Mouse (Mus musculus) heart, postnatal 0 days (tissue): ENCODE measurements around the gene Ptprf. TPM values are rescaled to one million over a fixed set of nuclear protein-coding genes. Genes with fewer than 3 reads are reported as not detected.

Experiments used
- ATAC-seq: fragments of 200-750 bp; cut with Nextera tagmentation; 2 replicates; pipeline ENCODE4 v1.8.0; 2017; ENCODE audit warnings: low read depth, moderate number of reproducible peaks, moderate library complexity; ENCODE audit not compliant: insufficient read depth
- DNase-seq: peaks from one replicate; pipeline ENCODE4 v3.0.0-alpha.2; 2016; ENCODE audit warnings: low spot score
- H3K27ac ChIP-seq: fragments of 300-500 bp; sonication (generic); 2 replicates; pipeline ENCODE4 v1.5.1; 2014; ENCODE audit warnings: low read depth, mild to moderate bottlenecking
- H3K27me3 ChIP-seq: fragments of 300-500 bp; sonication (generic); 2 replicates; pipeline ENCODE4 v1.6.1; 2014; ENCODE audit warnings: low read length, mixed read lengths; ENCODE audit not compliant: control insufficient read depth, insufficient read depth
- H3K36me3 ChIP-seq: fragments of 300-500 bp; sonication (generic); replicated peaks from 2 replicates; pipeline ENCODE4 v1.6.1; 2014; ENCODE audit warnings: low read length, mixed read lengths; ENCODE audit not compliant: control insufficient read depth, insufficient read depth
- H3K4me1 ChIP-seq: fragments of 300-500 bp; sonication (generic); 2 replicates; pipeline ENCODE4 v1.6.1; 2014; ENCODE audit warnings: antibody characterized with exemption; ENCODE audit not compliant: control insufficient read depth, insufficient read depth
- H3K4me2 ChIP-seq: fragments of 300-500 bp; sonication (generic); 2 replicates; pipeline ENCODE4 v1.6.1; 2014; ENCODE audit warnings: low read depth, mild to moderate bottlenecking, low read length, moderate library complexity
- H3K4me3 ChIP-seq: fragments of 300-500 bp; sonication (generic); 2 replicates; pipeline ENCODE4 v1.5.1; 2014; ENCODE audit warnings: low read depth, low read length
- H3K9ac ChIP-seq: fragments of 300-500 bp; sonication (generic); replicated peaks from 2 replicates; pipeline ENCODE4 v1.6.1; 2014; ENCODE audit warnings: low read depth, low read length, mixed read lengths
- H3K9me3 ChIP-seq: fragments of 300-500 bp; sonication (generic); replicated peaks from 2 replicates; pipeline ENCODE4 v1.6.1; 2016; ENCODE audit warnings: low read length; ENCODE audit not compliant: control insufficient read depth
- CTCF ChIP-seq: IDR thresholded peaks from 2 replicates; pipeline ENCODE4 v1.5.1; 2016; ENCODE audit warnings: antibody characterized with exemption, control low read depth, low read depth
- EP300 ChIP-seq: IDR thresholded peaks from 2 replicates; pipeline ENCODE4 v1.6.1; 2016; ENCODE audit warnings: antibody characterized with exemption, low read depth
- WGBS: fragments of 180-500 bp; shearing (Covaris S2); extraction: QIAGEN DNeasy Blood & Tissue Kit; methylation state at CpG from one replicate; pipeline ENCODE4 v1.1.7; 2014; 5-methylcytosine and 5-hydroxymethylcytosine counted together
- polyA plus RNA-seq: library from polyadenylated mRNA; unstranded; fragments of >200 nt; fragmentation: Nextera tagmentation; extraction: Ambion mirVana; gene quantifications from 2 replicates; pipeline ENCODE4 v1.2.1, GENCODE M21; 2015
- total RNA-seq: library from RNA; depleted of rRNA; stranded (reverse); fragments of >200 nt; gene quantifications from 2 replicates; pipeline ENCODE4 v1.2.3, GENCODE M21; 2014; ENCODE audit warnings: low replicate concordance

Gene Ptprf
- total and polyA plus RNA-seq, 2 experiments from 2014 or later, result 5.9 to 33.7 TPM

GRCm38 (mm10) chr4:118272258-118272657 lies 18.9 kb downstream of the Ptprf start:
- Histone ChIP-seq H3K9ac (no peak overlapping the region), H3K27me3 (no peaks in the 10 kb centered on the region), H3K4me3 (no peak overlapping the region), H3K36me3 (peaks cover 9% of the 10 kb centered on the region; the same call in 1 of the 2 replicates), H3K4me2 (no peak overlapping the region), H3K27ac (no peak overlapping the region), H3K9me3 (no peaks in the 10 kb centered on the region), H3K4me1 (peaks cover 46% of the 10 kb centered on the region)
- no peak for DNase-seq
- 64% methylated on average over 5 of the region's 5 CpGs for WGBS
- no peak for ATAC-seq
- no peak for TF ChIP-seq CTCF
- TF ChIP-seq EP300, result no peak

GRCm38 (mm10) chr4:118271556-118272074 lies 19.6 kb downstream of the Ptprf start:
- H3K27me3 ChIP-seq, result no peaks in the 10 kb centered on the region
- 86% methylated on average over 9 of the region's 9 CpGs for WGBS
- no peak overlapping the region for H3K9ac ChIP-seq
- H3K4me2 ChIP-seq, result no peak overlapping the region
- H3K36me3 ChIP-seq, result peaks cover 9% of the 10 kb centered on the region; the same call in 1 of the 2 replicates
- no peak overlapping the region for H3K4me3 ChIP-seq
- H3K9me3 ChIP-seq, result no peaks in the 10 kb centered on the region
- peaks cover 42% of the 10 kb centered on the region for H3K4me1 ChIP-seq
- no peak for ATAC-seq
- no peak overlapping the region for H3K27ac ChIP-seq
- TF ChIP-seq CTCF (no peak), EP300 (no peak)
- DNase-seq, result no peak

- H3K9me3 ChIP-seq, result no peaks in the 10 kb centered on the region
- no peaks in the 10 kb centered on the region for H3K27me3 ChIP-seq
- peaks cover 42% of the 10 kb centered on the region for H3K4me1 ChIP-seq
- peak overlapping the region; percentile 65 for H3K27ac ChIP-seq
- no peak for DNase-seq
- no peak overlapping the region for H3K9ac ChIP-seq
- no peak for TF ChIP-seq EP300
- peak; percentile 18; the same call in 1 of the 2 replicates for TF ChIP-seq CTCF
- 87% methylated on average over 3 of the region's 3 CpGs for whole genome bisulfite sequencing
- ATAC-seq, result no peak
- no peak overlapping the region for H3K4me2 ChIP-seq
- no peak overlapping the region for H3K4me3 ChIP-seq
- H3K36me3 ChIP-seq, result peaks cover 9% of the 10 kb centered on the region; the same call in 1 of the 2 replicates
These were observed 20.5 kb downstream of the Ptprf start for GRCm38 (mm10) chr4:118270706-118271105.

GRCm38 (mm10) chr4:118269999-118270398 lies 21.2 kb downstream of the Ptprf start:
- Histone ChIP-seq H3K36me3 (0 out of 2 replicates have a peak, but pooled peaks cover 9% of the 10 kb centered on the region), H3K4me1 (peaks cover 48% of the 10 kb centered on the region), H3K9ac (no peak overlapping the region), H3K4me3 (no peak overlapping the region), H3K27me3 (no peaks in the 10 kb centered on the region), H3K27ac (peak overlapping the region; percentile 65), H3K4me2 (no peak overlapping the region), H3K9me3 (no peaks in the 10 kb centered on the region)
- 23% methylated on average over 6 of the region's 6 CpGs for WGBS
- DNase-seq, result peak; percentile 86
- peak; percentile 78; the same call in 1 of the 2 replicates for TF ChIP-seq EP300
- TF ChIP-seq CTCF, result no peak
- peak; percentile 87 for ATAC-seq

GRCm38 (mm10) chr4:118268429-118269212 lies 22.6 kb downstream of the Ptprf start:
- ATAC-seq (no peak), DNase-seq (no peak)
- Histone ChIP-seq H3K27ac (no peak overlapping the region), H3K4me2 (no peak overlapping the region), H3K4me1 (peaks cover 42% of the 10 kb centered on the region), H3K36me3 (0 out of 2 replicates have a peak, but pooled peaks cover 9% of the 10 kb centered on the region), H3K9me3 (no peaks in the 10 kb centered on the region), H3K27me3 (no peaks in the 10 kb centered on the region), H3K9ac (no peak overlapping the region), H3K4me3 (no peak overlapping the region)
- WGBS, result 79% methylated on average over 14 of the region's 14 CpGs
- TF ChIP-seq EP300, result no peak
- no peak for TF ChIP-seq CTCF
